Mouse (Mus musculus): ENCODE results near the gene Dydc2. TPM values are rescaled to one million over a fixed set of nuclear protein-coding genes. Genes with fewer than 3 reads are reported as not detected.

Dydc2 gene
- 0.28 and 1.3 TPM in 2 replicates for polyA plus RNA-seq (2014; fragmentation: Nextera tagmentation; extraction: Ambion mirVana)

- Histone ChIP-seq H3K4me2 (ENCODE audit: low read length) (no peak within 1 kb of the TSS), H3K9ac (replicated peaks; ENCODE audit: low read length) (no peak within 1 kb of the TSS), H3K9me3 (ENCODE audit: control insufficient read depth, low read length) (no peaks in the 10 kb centered on the region), H3K4me1 (ENCODE audit: control insufficient read depth, insufficient read depth, low read length) (no peaks in the 10 kb centered on the region), H3K36me3 (ENCODE audit: control insufficient read depth, insufficient read depth, low read length) (no peaks in the 10 kb centered on the region), H3K27ac (replicated peaks; ENCODE audit: low read depth, low read length) (no peak within 1 kb of the TSS), H3K4me3 (replicated peaks; ENCODE audit: low read depth, low read length) (no peak within 1 kb of the TSS), H3K27me3 (ENCODE audit: control insufficient read depth, insufficient read depth, low read length) (no peaks in the 10 kb centered on the region)
- DNase-seq (no peak), ATAC-seq (ENCODE audit: low FRiP score, low TSS enrichment) (no peak)
Observed at GRCm38 (mm10) chr14:41069108-41069507, at the start of gene Dydc2. TSS of gene Dydc2 (minus strand) at chr14:41069208.

- 90% methylated on average over 3 of the region's 3 CpGs for WGBS
- Histone ChIP-seq H3K9me3 (ENCODE audit: control insufficient read depth, low read length) (no peaks in the 10 kb centered on the region), H3K9ac (replicated peaks; ENCODE audit: low read length) (no peak overlapping the region), H3K4me1 (ENCODE audit: control insufficient read depth, insufficient read depth, low read length) (no peaks in the 10 kb centered on the region), H3K27ac (replicated peaks; ENCODE audit: low read depth, low read length) (no peak overlapping the region), H3K4me3 (replicated peaks; ENCODE audit: low read depth, low read length) (no peak overlapping the region), H3K36me3 (ENCODE audit: control insufficient read depth, insufficient read depth, low read length) (no peaks in the 10 kb centered on the region), H3K27me3 (ENCODE audit: control insufficient read depth, insufficient read depth, low read length) (no peaks in the 10 kb centered on the region), H3K4me2 (ENCODE audit: low read length) (no peak overlapping the region)
- DNase-seq (no peak), ATAC-seq (ENCODE audit: low FRiP score, low TSS enrichment) (no peak)
Observed at GRCm38 (mm10) chr14:41116271-41116670, 47.3 kb upstream of the Dydc2 start.

- DNase-seq (no peak), ATAC-seq (ENCODE audit: low FRiP score, low TSS enrichment) (no peak)
- no peak overlapping the region for H3K4me2 ChIP-seq (ENCODE audit: low read length)
- H3K9me3 ChIP-seq (ENCODE audit: control insufficient read depth, low read length): no peaks in the 10 kb centered on the region
- no peak overlapping the region for H3K4me3 ChIP-seq (replicated peaks; ENCODE audit: low read depth, low read length)
- H3K27ac ChIP-seq (replicated peaks; ENCODE audit: low read depth, low read length): no peak overlapping the region
- 83% methylated on average over 4 of the region's 4 CpGs for WGBS
- H3K9ac ChIP-seq (replicated peaks; ENCODE audit: low read length): no peak overlapping the region
- H3K36me3 ChIP-seq (ENCODE audit: control insufficient read depth, insufficient read depth, low read length): no peaks in the 10 kb centered on the region
- H3K27me3 ChIP-seq (ENCODE audit: control insufficient read depth, insufficient read depth, low read length): no peaks in the 10 kb centered on the region
- no peaks in the 10 kb centered on the region for H3K4me1 ChIP-seq (ENCODE audit: control insufficient read depth, insufficient read depth, low read length)
Observed at GRCm38 (mm10) chr14:41112944-41113343, 43.9 kb upstream of the Dydc2 start.

- H3K4me1 ChIP-seq (ENCODE audit: control insufficient read depth, insufficient read depth, low read length): no peaks in the 10 kb centered on the region
- no peak overlapping the region for H3K4me2 ChIP-seq (ENCODE audit: low read length)
- no peaks in the 10 kb centered on the region for H3K36me3 ChIP-seq (ENCODE audit: control insufficient read depth, insufficient read depth, low read length)
- H3K9me3 ChIP-seq (ENCODE audit: control insufficient read depth, low read length): no peaks in the 10 kb centered on the region
- no peak for ATAC-seq (ENCODE audit: low FRiP score, low TSS enrichment)
- H3K4me3 ChIP-seq (replicated peaks; ENCODE audit: low read depth, low read length): no peak overlapping the region
- H3K27me3 ChIP-seq (ENCODE audit: control insufficient read depth, insufficient read depth, low read length): no peaks in the 10 kb centered on the region
- 87% methylated on average over 7 of the region's 7 CpGs for WGBS
- no peak for DNase-seq
- no peak overlapping the region for H3K27ac ChIP-seq (replicated peaks; ENCODE audit: low read depth, low read length)
- no peak overlapping the region for H3K9ac ChIP-seq (replicated peaks; ENCODE audit: low read length)
Observed at GRCm38 (mm10) chr14:41111031-41111668, 42.1 kb upstream of the Dydc2 start.

- Histone ChIP-seq H3K4me2 (ENCODE audit: low read length) (no peak within 1 kb of the TSS), H3K36me3 (ENCODE audit: control insufficient read depth, insufficient read depth, low read length) (no peaks in the 10 kb centered on the region), H3K4me3 (replicated peaks; ENCODE audit: low read depth, low read length) (no peak within 1 kb of the TSS), H3K27me3 (ENCODE audit: control insufficient read depth, insufficient read depth, low read length) (no peaks in the 10 kb centered on the region), H3K9me3 (ENCODE audit: control insufficient read depth, low read length) (no peaks in the 10 kb centered on the region), H3K4me1 (ENCODE audit: control insufficient read depth, insufficient read depth, low read length) (no peaks in the 10 kb centered on the region), H3K27ac (replicated peaks; ENCODE audit: low read depth, low read length) (no peak within 1 kb of the TSS), H3K9ac (replicated peaks; ENCODE audit: low read length) (no peak within 1 kb of the TSS)
- ATAC-seq (ENCODE audit: low FRiP score, low TSS enrichment) (no peak), DNase-seq (no peak)
- 78% methylated on average over 10 of the region's 10 CpGs for WGBS
Observed at GRCm38 (mm10) chr14:41104853-41105444, 35.9 kb upstream of the Dydc2 start, which contains the start of gene Mat1a. TSS of gene Mat1a (plus strand) at chr14:41105035.

GRCm38 (mm10) chr14:41102269-41102668, 33.3 kb upstream of the Dydc2 start:
- no peak for ATAC-seq (ENCODE audit: low FRiP score, low TSS enrichment)
- H3K4me3 ChIP-seq (replicated peaks; ENCODE audit: low read depth, low read length): no peak overlapping the region
- DNase-seq: no peak
- H3K27me3 ChIP-seq (ENCODE audit: control insufficient read depth, insufficient read depth, low read length): no peaks in the 10 kb centered on the region
- 90% methylated on average over 2 of the region's 2 CpGs for WGBS
- H3K9ac ChIP-seq (replicated peaks; ENCODE audit: low read length): no peak overlapping the region
- H3K36me3 ChIP-seq (ENCODE audit: control insufficient read depth, insufficient read depth, low read length): no peaks in the 10 kb centered on the region
- H3K27ac ChIP-seq (replicated peaks; ENCODE audit: low read depth, low read length): no peak overlapping the region
- no peaks in the 10 kb centered on the region for H3K4me1 ChIP-seq (ENCODE audit: control insufficient read depth, insufficient read depth, low read length)
- H3K4me2 ChIP-seq (ENCODE audit: low read length): no peak overlapping the region
- H3K9me3 ChIP-seq (ENCODE audit: control insufficient read depth, low read length): no peaks in the 10 kb centered on the region

GRCm38 (mm10) chr14:41101242-41101641, 32.2 kb upstream of the Dydc2 start:
- Histone ChIP-seq H3K27ac (replicated peaks; ENCODE audit: low read depth, low read length) (no peak overlapping the region), H3K4me2 (ENCODE audit: low read length) (no peak overlapping the region), H3K9ac (replicated peaks; ENCODE audit: low read length) (no peak overlapping the region), H3K4me3 (replicated peaks; ENCODE audit: low read depth, low read length) (no peak overlapping the region), H3K9me3 (ENCODE audit: control insufficient read depth, low read length) (no peaks in the 10 kb centered on the region), H3K27me3 (ENCODE audit: control insufficient read depth, insufficient read depth, low read length) (no peaks in the 10 kb centered on the region), H3K4me1 (ENCODE audit: control insufficient read depth, insufficient read depth, low read length) (no peaks in the 10 kb centered on the region), H3K36me3 (ENCODE audit: control insufficient read depth, insufficient read depth, low read length) (no peaks in the 10 kb centered on the region)
- DNase-seq (no peak), ATAC-seq (ENCODE audit: low FRiP score, low TSS enrichment) (no peak)
- 88% methylated on average over 5 of the region's 5 CpGs for WGBS

- no peak overlapping the region for H3K27ac ChIP-seq (replicated peaks; ENCODE audit: low read depth, low read length)
- ATAC-seq (ENCODE audit: low FRiP score, low TSS enrichment): no peak
- no peaks in the 10 kb centered on the region for H3K27me3 ChIP-seq (ENCODE audit: control insufficient read depth, insufficient read depth, low read length)
- no peak for DNase-seq
- WGBS: 95% methylated on average over 3 of the region's 3 CpGs
- no peaks in the 10 kb centered on the region for H3K4me1 ChIP-seq (ENCODE audit: control insufficient read depth, insufficient read depth, low read length)
- H3K4me3 ChIP-seq (replicated peaks; ENCODE audit: low read depth, low read length): no peak overlapping the region
- H3K36me3 ChIP-seq (ENCODE audit: control insufficient read depth, insufficient read depth, low read length): no peaks in the 10 kb centered on the region
- H3K9me3 ChIP-seq (ENCODE audit: control insufficient read depth, low read length): no peaks in the 10 kb centered on the region
- no peak overlapping the region for H3K4me2 ChIP-seq (ENCODE audit: low read length)
- H3K9ac ChIP-seq (replicated peaks; ENCODE audit: low read length): no peak overlapping the region
Observed at GRCm38 (mm10) chr14:41100712-41101111, 31.7 kb upstream of the Dydc2 start.

- ATAC-seq (ENCODE audit: low FRiP score, low TSS enrichment) (no peak), DNase-seq (no peak)
- Histone ChIP-seq H3K27ac (replicated peaks; ENCODE audit: low read depth, low read length) (no peak overlapping the region), H3K9ac (replicated peaks; ENCODE audit: low read length) (no peak overlapping the region), H3K36me3 (ENCODE audit: control insufficient read depth, insufficient read depth, low read length) (no peaks in the 10 kb centered on the region), H3K4me2 (ENCODE audit: low read length) (no peak overlapping the region), H3K4me1 (ENCODE audit: control insufficient read depth, insufficient read depth, low read length) (no peaks in the 10 kb centered on the region), H3K9me3 (ENCODE audit: control insufficient read depth, low read length) (no peaks in the 10 kb centered on the region), H3K4me3 (replicated peaks; ENCODE audit: low read depth, low read length) (no peak overlapping the region), H3K27me3 (ENCODE audit: control insufficient read depth, insufficient read depth, low read length) (no peaks in the 10 kb centered on the region)
- WGBS: 84% methylated on average over 1 of the region's 1 CpGs
Observed at GRCm38 (mm10) chr14:41098726-41099125, 29.7 kb upstream of the Dydc2 start.
